Mouse (Mus musculus) limb, embryonic 11.5 days (tissue): ENCODE data around the gene Diras1. TPM values are rescaled to one million over a fixed set of nuclear protein-coding genes. Genes with fewer than 3 reads are reported as not detected.
A peak's percentile ranks its signal among the peaks of the same experiment; 100 is the strongest.

Experiments used
- ATAC-seq: fragments of 200-750 bp; cut with Nextera tagmentation; 2 replicates; pipeline ENCODE4 v1.8.0; 2017; ENCODE audit warnings: low read depth; ENCODE audit not compliant: insufficient number of reproducible peaks, low FRiP score, low TSS enrichment
- DNase-seq: peaks from one replicate; pipeline ENCODE4 v3.0.0-alpha.2; 2015; ENCODE audit warnings: low spot score
- H3K27ac ChIP-seq: fragments of 300-500 bp; sonication (generic); replicated peaks from 2 replicates; pipeline ENCODE4 v1.5.1; 2014; ENCODE audit warnings: low read depth, mild to moderate bottlenecking, low read length
- H3K27me3 ChIP-seq: fragments of 300-500 bp; sonication (generic); 2 replicates; pipeline ENCODE4 v1.6.1; 2014; ENCODE audit warnings: mild to moderate bottlenecking, low read length, mixed read lengths; ENCODE audit not compliant: control insufficient read depth, insufficient read depth
- H3K36me3 ChIP-seq: fragments of 300-500 bp; sonication (generic); 2 replicates; pipeline ENCODE4 v1.6.1; 2014; ENCODE audit warnings: mild to moderate bottlenecking, low read length, moderate library complexity, mixed read lengths; ENCODE audit not compliant: control insufficient read depth, insufficient read depth
- H3K4me1 ChIP-seq: fragments of 300-500 bp; sonication (generic); 2 replicates; pipeline ENCODE4 v1.6.1; 2014; ENCODE audit warnings: low read length, mixed read lengths; ENCODE audit not compliant: control insufficient read depth, insufficient read depth
- H3K4me2 ChIP-seq: fragments of 300-500 bp; sonication (generic); 2 replicates; pipeline ENCODE4 v1.6.1; 2014; ENCODE audit warnings: low read depth, mild to moderate bottlenecking, moderate library complexity; ENCODE audit not compliant: severe bottlenecking
- H3K4me3 ChIP-seq: fragments of 300-500 bp; sonication (generic); 2 replicates; pipeline ENCODE4 v1.5.1; 2014; ENCODE audit warnings: low read depth, low read length
- H3K9ac ChIP-seq: fragments of 300-500 bp; sonication (generic); 2 replicates; pipeline ENCODE4 v1.6.1; 2014; ENCODE audit warnings: mild to moderate bottlenecking, low read length
- H3K9me3 ChIP-seq: fragments of 300-500 bp; sonication (generic); 2 replicates; pipeline ENCODE4 v1.6.1; 2016; ENCODE audit warnings: low read length; ENCODE audit not compliant: control insufficient read depth
- WGBS: fragments of 180-500 bp; shearing (Covaris S2); extraction: QIAGEN DNeasy Blood & Tissue Kit; methylation state at CpG from one replicate; pipeline ENCODE4 v1.1.7; 2014; 5-methylcytosine and 5-hydroxymethylcytosine counted together
- polyA plus RNA-seq: library from polyadenylated mRNA; unstranded; fragments of >200 nt; fragmentation: Nextera tagmentation; extraction: Ambion mirVana; gene quantifications from 2 replicates; pipeline ENCODE4 v1.2.1, GENCODE M21; 2014

Gene Diras1
- polyA plus RNA-seq, 1 experiment from 2014 or later, result 0.07 TPM

DNA sequence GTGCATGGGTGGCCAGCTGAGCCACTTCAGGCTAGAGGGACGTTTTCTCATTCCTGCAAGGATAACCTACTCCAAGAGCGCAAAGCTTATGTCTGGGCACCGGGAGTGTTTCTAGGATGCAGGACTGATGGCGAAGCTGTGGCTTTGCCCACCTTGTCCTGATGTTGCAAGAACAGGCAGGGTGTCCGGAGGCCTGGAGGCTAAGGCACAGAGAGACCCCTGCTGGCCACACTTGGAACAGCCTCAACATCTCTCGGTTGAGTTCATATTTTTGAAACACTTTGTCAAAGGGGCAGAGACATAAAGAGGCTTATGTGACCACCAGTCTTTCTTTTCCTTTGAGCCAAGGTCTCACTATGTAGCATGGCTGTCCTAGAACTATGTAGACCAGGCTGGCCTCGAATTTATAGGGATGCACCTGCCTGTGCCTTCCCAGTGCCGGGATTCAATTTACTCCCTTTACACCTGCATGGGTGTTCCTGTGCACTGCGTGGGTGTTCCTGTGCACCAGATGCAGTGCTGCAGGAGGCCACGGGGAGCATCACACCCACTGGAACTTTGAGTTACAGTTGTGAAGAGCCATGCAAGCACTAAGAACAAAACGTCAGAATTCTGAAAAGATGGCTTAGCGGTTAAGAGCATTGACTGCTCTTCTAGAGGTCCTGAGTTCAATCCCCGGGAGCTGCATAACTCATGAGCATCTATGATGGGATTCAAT is 16.2 kb upstream of the Diras1 start:
- H3K9me3 ChIP-seq, result no peaks in the 10 kb centered on the region
- no peak overlapping the region for H3K27ac ChIP-seq
- ATAC-seq, result no peak
- 34% methylated on average over 13 of the region's 13 CpGs for WGBS
- no peaks in the 10 kb centered on the region for H3K4me1 ChIP-seq
- DNase-seq, result peak; percentile 85
- no peak overlapping the region for H3K4me3 ChIP-seq
- H3K36me3 ChIP-seq, result peaks cover 17% of the 10 kb centered on the region
- no peak overlapping the region for H3K4me2 ChIP-seq
- H3K27me3 ChIP-seq, result no peaks in the 10 kb centered on the region
- no peak overlapping the region for H3K9ac ChIP-seq

DNA sequence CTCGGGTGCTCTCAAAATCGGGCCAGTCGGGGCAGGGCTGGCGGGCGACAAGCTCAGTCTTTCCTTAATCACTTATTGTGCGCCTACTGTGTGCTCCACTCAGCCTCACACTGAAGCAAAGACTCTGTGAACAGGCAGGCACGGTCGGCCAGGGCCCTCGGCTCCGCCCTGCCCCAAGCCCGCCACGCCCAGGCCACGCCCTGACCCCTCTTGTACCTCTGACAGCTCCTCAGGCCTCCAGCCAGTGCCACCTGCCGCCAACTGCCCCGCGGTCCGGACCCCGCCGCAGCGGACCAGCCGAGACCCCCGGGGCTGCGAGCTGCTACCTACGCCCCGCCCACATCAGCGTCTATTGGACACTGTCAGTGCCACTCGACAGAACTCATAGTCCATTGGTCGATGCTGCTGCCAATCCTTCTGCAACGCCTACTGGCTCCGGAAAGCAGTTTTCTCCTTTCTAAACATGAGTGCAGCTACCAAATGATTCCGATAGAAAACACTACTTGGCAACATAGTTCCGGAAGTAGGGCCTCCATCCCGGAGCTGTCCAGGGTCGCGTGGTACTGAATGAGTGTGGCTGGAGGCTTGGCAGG is 11.6 kb upstream of the Diras1 start, which contains the start of gene Slc39a3:
TSS of gene Slc39a3 (minus strand) at position 439 of the 593 bp plus-strand sequence.
- peak within 1 kb of the TSS; percentile 72 for H3K4me2 ChIP-seq
- no peak within 1 kb of the TSS for H3K27ac ChIP-seq
- no peaks in the 10 kb centered on the region for H3K27me3 ChIP-seq
- H3K9ac ChIP-seq, result peak within 1 kb of the TSS; percentile 74
- no peaks in the 10 kb centered on the region for H3K9me3 ChIP-seq
- under 1% methylated on average over 35 of the region's 35 CpGs for WGBS
- ATAC-seq (peak; percentile 97), DNase-seq (peak; percentile 100)
- no peaks in the 10 kb centered on the region for H3K36me3 ChIP-seq
- peak within 1 kb of the TSS; percentile 71 for H3K4me3 ChIP-seq
- no peaks in the 10 kb centered on the region for H3K4me1 ChIP-seq

DNA sequence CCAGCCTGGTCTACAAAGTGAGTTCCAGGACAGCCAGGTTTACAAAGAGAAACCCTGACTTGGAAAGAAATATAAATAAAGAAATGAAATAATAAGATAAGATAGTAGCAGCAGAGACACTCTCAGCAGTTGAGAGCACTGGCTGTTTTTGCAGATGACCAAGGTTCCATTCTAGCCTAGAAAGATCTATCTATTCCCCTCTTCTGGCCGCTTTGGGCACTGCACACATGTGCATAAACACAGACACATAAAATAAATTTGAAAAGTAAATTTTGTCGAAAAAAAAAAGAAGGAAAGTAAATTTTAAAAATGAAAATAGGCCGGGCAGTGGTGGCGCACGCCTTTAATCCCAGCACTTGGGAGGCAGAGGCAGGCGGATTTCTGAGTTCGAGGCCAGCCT is 10.8 kb upstream of the Diras1 start:
- Histone ChIP-seq H3K27ac (no peak overlapping the region), H3K4me1 (no peaks in the 10 kb centered on the region), H3K4me3 (no peak overlapping the region), H3K9me3 (no peaks in the 10 kb centered on the region), H3K4me2 (no peak overlapping the region), H3K9ac (no peak overlapping the region), H3K27me3 (no peaks in the 10 kb centered on the region), H3K36me3 (no peaks in the 10 kb centered on the region)
- ATAC-seq (no peak), DNase-seq (no peak)
- 74% methylated on average over 7 of the region's 7 CpGs for WGBS

DNA sequence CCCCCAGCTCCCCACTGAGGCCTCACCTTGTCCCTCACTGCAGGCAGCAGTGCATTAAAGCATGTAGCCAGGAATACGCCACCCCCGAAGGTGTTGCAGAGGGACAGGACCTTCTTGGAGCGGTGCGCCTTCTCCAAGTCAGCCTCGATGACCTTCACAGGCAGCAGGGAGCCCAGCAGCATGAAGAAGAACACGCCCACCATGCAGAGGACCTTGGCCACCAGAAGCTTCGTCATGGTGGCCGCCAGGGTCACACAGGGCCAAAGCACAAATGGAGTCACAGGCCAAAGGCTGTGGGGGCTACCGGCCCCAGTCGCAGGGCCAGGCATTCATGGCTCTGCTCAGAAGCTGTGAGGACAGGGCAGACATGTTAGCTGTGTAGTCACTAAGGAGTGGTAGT is 8.1 kb upstream of the Diras1 start:
- Histone ChIP-seq H3K36me3 (peaks cover 5% of the 10 kb centered on the region; the same call in 1 of the 2 replicates), H3K4me3 (no peak overlapping the region), H3K27me3 (no peaks in the 10 kb centered on the region), H3K27ac (no peak overlapping the region), H3K9me3 (no peaks in the 10 kb centered on the region), H3K9ac (no peak overlapping the region), H3K4me2 (no peak overlapping the region), H3K4me1 (no peaks in the 10 kb centered on the region)
- 82% methylated on average over 10 of the region's 10 CpGs for WGBS
- DNase-seq (no peak), ATAC-seq (no peak)

DNA sequence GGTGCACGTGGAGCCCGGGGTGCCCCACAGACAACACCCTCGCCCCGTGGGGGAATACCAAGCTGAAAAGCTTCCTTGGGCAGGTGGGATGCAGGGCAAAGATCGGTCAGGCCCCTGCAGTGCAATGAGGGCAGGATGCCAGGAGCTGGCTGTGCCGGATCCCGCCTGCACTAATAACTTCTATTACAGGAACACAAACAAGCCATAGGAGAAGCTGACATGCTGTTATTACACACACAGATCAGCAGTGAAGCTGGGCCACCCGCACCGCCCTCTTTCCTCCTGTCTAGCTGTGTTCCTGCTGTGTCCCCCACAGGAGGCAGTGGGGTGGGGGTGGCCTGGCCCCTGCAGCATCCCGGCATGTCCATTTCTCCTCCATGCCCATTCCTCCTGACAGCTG is 3.6 kb upstream of the Diras1 start:
- peaks cover 5% of the 10 kb centered on the region; the same call in 1 of the 2 replicates for H3K36me3 ChIP-seq
- 86% methylated on average over 10 of the region's 10 CpGs for WGBS
- H3K9me3 ChIP-seq, result no peaks in the 10 kb centered on the region
- no peak for DNase-seq
- 0 out of 2 replicates have a peak overlapping the region, but pooled peaks have one; percentile 12 for H3K9ac ChIP-seq
- H3K4me1 ChIP-seq, result peaks cover 4% of the 10 kb centered on the region; the same call in 1 of the 2 replicates
- H3K27ac ChIP-seq, result no peak overlapping the region
- no peak overlapping the region for H3K4me2 ChIP-seq
- no peak overlapping the region for H3K4me3 ChIP-seq
- no peak for ATAC-seq
- H3K27me3 ChIP-seq, result peaks cover 13% of the 10 kb centered on the region; the same call in 1 of the 2 replicates

DNA sequence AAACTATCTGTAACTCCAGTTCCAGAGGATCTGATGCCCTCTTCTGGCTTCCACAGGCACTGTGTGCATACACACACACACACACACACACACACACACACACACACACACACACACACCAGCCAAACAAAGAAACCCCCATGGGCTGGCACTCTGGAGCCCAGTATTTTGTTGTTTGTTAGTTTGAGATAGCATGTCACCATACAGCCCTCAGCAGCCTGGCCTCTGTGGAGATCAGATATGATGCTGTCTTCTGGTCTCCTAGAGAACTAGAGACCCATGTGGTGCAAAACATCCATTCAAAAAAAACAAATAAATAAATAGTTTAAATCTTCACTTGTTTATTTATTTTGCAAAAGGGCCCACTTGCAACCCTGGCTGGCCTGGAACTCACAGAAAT is 2.8 kb upstream of the Diras1 start:
- Histone ChIP-seq H3K4me2 (no peak overlapping the region), H3K27me3 (peaks cover 13% of the 10 kb centered on the region; the same call in 1 of the 2 replicates), H3K9me3 (no peaks in the 10 kb centered on the region), H3K4me1 (peaks cover 4% of the 10 kb centered on the region; the same call in 1 of the 2 replicates), H3K36me3 (peaks cover 5% of the 10 kb centered on the region; the same call in 1 of the 2 replicates), H3K4me3 (no peak overlapping the region), H3K27ac (no peak overlapping the region), H3K9ac (no peak overlapping the region)
- no peak for DNase-seq
- ATAC-seq, result no peak

DNA sequence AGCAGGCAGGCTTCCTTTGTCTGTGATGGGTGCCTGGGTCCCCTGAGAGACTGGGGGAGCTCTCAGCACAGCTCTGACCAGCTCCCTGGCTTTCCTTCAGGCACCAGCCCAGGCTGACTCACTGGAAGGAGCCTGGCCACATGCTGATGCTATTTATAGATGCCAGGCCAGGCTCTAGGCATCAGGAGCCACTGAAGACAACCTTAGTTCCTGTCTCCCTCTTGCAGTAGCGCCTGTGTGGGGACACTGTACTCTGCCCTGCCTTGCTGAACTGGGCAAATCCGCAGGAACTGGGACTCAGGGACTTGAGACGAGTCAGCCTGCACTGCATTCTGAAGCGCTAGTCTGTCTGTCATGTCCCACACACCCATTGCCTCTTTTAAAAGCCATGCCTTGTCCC is 1.9 kb upstream of the Diras1 start:
- Histone ChIP-seq H3K4me3 (no peak overlapping the region), H3K36me3 (peaks cover 5% of the 10 kb centered on the region; the same call in 1 of the 2 replicates), H3K27me3 (peaks cover 18% of the 10 kb centered on the region), H3K27ac (no peak overlapping the region), H3K4me1 (peaks cover 4% of the 10 kb centered on the region; the same call in 1 of the 2 replicates), H3K9ac (no peak overlapping the region), H3K4me2 (no peak overlapping the region), H3K9me3 (no peaks in the 10 kb centered on the region)
- no peak for ATAC-seq
- DNase-seq, result no peak
- WGBS, result 66% methylated on average over 4 of the region's 4 CpGs

DNA sequence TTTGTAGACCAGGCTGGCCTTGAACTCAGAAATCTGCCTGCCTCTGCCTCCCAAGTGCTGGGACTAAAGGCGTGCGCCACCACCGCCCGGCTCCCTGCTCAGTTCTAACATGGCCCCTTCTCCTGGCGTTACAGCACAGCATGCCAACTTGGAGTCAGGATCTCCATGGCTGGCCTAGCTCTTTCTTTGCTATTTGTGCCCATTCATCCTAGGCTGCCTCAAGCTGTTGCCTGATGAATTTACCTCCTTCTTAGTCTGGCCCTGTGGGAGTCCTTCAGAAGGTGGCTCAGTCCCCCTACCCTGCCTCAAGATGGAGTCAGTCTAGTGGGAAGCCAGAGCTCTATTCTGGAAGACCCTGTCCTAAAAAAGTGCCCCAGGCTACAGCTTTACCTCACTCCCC is 1.4 kb upstream of the Diras1 start:
- H3K27ac ChIP-seq, result no peak overlapping the region
- H3K4me2 ChIP-seq, result no peak overlapping the region
- DNase-seq (no peak), ATAC-seq (no peak)
- peaks cover 4% of the 10 kb centered on the region; the same call in 1 of the 2 replicates for H3K4me1 ChIP-seq
- H3K4me3 ChIP-seq, result no peak overlapping the region
- 93% methylated on average over 5 of the region's 5 CpGs for WGBS
- H3K36me3 ChIP-seq, result peaks cover 5% of the 10 kb centered on the region; the same call in 1 of the 2 replicates
- H3K27me3 ChIP-seq, result peaks cover 22% of the 10 kb centered on the region
- no peaks in the 10 kb centered on the region for H3K9me3 ChIP-seq
- H3K9ac ChIP-seq, result no peak overlapping the region
